Mouse (Mus musculus) kidney, postnatal 25 days (tissue): ENCODE data around the gene Cfap43.
A peak's percentile ranks its signal among the peaks of the same experiment; 100 is the strongest.
"Not testable (repeated sequence)": the region's sequence is repeated elsewhere in the genome, so short reads cannot be mapped to it uniquely, and the experiment has no call there.

Experiments
- DNase-seq, 2 experiments: peaks; one replicate each; pipeline ENCODE4 v3.0.0; 2021; ENCODE audit warnings: mixed read lengths in 2 of 2

Cfap43 gene

GRCm38 (mm10) chr19:47853053-47853452, 66.0 kb downstream of the Cfap43 start:
- DNase-seq, result no peak

DNA sequence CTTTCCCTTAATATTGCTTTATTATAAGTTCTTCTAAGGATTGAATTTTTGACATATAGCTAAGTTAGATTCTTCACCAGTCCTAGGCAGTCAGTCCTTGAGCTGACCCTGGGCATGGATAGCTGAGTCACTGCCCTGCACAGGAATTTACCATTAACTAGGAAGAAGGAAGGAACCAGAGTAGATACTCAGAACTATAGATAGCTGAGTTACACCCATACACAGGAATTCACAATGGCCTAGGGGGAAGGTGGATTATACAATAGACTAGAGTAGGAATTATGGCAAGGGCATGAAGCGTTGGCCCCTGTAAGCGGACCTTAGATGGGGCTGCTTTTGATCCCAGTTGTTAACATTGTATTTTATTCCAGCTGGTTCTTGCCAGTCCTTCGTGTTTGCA, 67.0 kb downstream of the Cfap43 start:
- DNase-seq, result not testable (repeated sequence)

DNA sequence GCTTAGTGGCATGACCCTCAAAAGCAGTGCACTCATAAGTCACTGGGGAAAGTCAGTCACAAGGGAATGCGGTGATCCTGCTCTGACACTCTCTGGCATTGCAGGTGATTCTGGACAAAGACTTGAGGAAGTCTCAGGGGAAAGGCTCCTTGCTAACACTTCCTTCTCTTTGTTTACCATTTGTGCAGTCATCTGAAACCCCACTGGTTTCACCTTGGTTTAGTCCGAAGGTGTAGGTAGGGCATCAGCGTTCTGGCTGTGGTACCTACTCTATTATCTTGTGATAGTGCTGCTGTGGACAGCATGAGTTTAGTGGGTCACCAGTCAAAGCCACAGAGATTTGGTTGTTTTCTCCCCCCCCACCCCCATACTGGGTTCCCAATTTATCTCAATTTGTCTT, 69.4 kb downstream of the Cfap43 start:
- no peak for DNase-seq

DNA sequence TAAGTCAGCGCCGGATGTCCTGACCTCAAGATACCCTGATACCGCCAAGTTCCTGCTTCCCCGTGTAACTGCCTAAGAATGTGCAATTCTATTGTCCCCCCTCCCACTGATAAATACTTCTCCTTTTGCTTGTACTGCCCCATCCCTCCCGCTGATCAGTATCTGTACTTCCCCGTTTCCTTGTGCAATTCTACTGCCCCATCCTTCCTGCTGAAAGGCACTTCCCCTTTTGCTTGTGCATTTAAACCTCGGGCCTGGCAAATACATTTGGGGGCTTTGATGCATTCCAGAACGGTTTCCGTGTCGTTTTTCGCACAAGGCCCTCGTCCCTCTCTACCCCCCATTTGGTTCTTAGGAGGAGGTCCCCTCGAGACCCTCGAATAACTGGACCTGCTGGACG, 77.9 kb downstream of the Cfap43 start:
- not testable (repeated sequence) for DNase-seq

GRCm38 (mm10) chr19:47837527-47837901, 81.6 kb downstream of the Cfap43 start:
- no peak for DNase-seq

GRCm38 (mm10) chr19:47836701-47837526, 82.2 kb downstream of the Cfap43 start:
- peak; percentile 28 to 74 for DNase-seq

DNA sequence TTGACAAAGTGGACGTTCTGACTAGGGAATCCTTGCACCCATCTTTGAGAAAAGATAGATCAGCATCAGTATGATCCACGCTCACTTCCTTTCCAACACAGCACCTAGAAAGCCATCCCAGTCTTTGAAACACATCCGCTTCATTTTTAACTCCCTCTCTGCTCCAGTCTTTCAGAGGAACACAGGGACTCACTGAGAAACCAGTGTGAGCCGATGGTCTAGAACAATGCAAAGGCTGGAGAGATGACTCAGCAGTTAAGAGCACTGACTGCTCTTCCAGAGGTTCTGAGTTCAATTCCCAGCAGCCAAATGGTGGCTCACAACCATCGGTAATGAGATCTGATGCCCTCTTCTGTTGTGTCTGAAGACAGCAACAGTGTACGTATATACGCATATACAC, 83.3 kb downstream of the Cfap43 start:
- DNase-seq, result no peak

GRCm38 (mm10) chr19:47834614-47835013, 84.5 kb downstream of the Cfap43 start:
- DNase-seq, result no peak

GRCm38 (mm10) chr19:47832316-47832715, 86.8 kb downstream of the Cfap43 start:
- no peak for DNase-seq

DNA sequence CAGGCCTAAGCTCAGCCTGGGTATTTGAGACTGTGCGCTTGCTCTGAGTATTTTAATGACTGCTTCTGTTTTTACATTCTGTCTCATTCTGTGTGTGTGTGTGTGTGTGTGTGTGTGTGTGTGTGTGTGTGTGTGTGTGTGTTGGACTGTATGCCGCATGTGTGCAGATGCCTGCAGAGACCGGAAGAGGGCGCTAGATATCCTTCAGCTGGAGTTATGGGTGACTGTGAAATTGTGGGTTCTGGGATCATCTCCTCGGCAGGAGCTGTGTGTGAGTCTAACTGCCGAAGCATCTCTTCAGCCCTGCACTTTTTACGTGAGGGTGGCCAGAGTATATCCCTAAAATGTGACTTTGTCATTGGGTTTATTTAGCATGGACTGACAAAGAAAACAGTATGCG, 88.0 kb downstream of the Cfap43 start:
- no peak for DNase-seq

GRCm38 (mm10) chr19:47829913-47830450, 89.1 kb downstream of the Cfap43 start:
- DNase-seq, result no peak

GRCm38 (mm10) chr19:47824026-47824425, 95.1 kb downstream of the Cfap43 start:
- DNase-seq, result no peak

- peak in 1 of 2 experiments; percentile 45 for DNase-seq
Observed at GRCm38 (mm10) chr19:47822143-47822796, 96.8 kb downstream of the Cfap43 start.

DNA sequence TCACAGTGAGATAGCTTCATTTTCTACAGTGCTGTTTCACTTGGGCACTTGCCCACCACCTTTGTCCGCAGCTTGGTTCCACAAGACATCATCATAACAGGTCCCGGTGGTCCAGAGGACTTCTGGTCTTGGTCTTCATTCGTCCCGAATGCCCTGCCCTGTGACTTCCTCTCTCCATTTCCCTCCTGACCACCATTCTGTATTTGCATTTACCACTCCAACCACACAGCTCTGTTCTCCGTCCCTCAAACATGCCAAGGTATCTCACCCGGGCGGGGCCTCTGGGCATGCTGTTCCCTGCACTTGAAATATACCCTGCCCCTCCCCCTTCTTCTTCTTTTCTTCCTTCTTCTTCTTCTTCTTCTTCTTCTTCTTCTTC, 97.6 kb downstream of the Cfap43 start:
- DNase-seq, result no peak

DNA sequence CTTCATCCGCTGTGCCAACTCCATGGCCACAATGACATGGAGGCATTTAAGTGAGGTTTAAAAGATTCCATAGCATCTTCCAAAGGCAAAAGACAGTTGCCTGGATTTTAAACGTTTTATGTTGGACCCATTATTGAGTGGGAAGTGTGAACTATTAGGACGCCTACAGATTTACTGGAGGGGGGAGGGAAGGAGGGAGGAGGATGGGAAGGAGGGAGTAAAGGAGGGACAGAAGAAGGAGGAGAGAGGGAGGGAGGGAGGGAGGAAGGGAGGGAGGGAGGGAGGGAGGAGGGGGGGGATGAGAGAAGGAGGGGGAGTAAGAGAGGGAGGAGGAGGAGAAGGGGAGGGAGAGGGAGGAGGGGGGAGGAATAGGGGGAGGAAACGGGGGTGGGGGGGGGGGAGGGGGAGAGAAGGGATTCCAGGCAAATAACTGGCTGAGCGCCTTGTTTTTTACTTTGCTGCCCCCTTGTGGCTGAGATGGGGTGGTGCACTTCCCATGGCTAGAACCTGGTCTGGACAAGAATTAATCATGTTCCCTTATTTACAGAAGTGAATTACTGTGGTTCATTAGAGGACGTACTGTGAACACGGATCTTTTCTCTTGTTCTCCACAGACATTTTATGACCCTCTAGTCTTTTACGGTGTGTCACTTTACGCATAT, 98.1 kb downstream of the Cfap43 start:
- DNase-seq, result peak; percentile 63 to 67

GRCm38 (mm10) chr19:47817692-47818091, 101.4 kb downstream of the Cfap43 start:
- DNase-seq, result no peak

- no peak for DNase-seq
Observed at GRCm38 (mm10) chr19:47814721-47815120, 104.4 kb downstream of the Cfap43 start.

- DNase-seq, result no peak
Observed at GRCm38 (mm10) chr19:47812091-47812490, 107.0 kb downstream of the Cfap43 start.

DNA sequence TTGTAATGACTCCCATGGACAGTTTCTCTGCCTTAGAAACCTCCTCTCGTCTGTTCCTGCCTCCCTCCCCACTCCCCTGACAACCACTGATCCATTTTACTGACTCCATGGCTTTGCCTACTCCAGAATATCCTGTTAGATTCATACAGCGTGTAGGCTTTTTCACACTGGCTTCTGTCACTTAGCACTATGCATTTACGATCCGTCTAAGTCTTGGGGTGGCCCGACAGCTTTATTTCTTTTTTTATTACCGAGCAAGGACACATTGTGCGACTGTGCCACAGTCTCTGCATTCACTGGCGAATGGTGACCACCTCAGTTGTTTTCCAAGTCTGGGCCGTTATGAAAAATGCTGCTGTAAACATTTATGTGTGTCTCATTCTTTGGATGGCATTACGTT, 120.5 kb downstream of the Cfap43 start:
- no peak for DNase-seq

GRCm38 (mm10) chr19:47796699-47797098, 122.4 kb downstream of the Cfap43 start:
- no peak for DNase-seq

DNA sequence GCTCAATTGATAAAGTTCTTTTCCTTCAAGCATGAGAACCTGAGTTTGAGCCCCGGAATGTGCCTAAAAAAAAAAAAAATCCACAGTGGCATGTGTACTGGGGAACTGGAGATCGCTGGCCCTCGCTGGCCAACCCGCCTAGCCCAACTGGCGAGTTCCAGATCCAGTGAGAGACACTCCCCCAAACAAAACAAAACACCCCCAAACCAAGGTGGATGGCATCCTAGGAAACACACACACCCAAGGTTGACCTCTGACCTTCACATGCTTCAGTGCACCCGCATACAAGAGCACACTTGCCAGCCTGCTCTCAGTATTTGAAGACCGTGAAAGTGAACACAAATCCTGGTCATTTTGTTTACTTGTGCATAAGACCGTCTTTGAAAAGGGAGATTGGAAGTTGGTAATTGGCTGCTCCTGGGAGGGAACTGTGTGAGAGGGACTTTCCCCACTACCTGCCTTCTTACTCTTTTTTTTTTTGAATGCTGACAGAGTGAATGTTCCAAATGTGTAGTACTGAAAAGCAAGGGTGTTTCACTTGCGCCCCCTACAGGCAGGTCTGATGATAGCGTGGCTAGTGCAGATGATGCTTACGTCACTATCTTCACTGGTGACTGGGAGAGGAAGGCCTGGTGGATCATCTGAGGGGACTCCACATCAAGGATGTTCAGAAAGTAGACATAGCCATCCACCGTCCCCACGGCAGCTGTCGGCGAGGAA, 123.9 kb downstream of the Cfap43 start:
- peak; percentile 66 to 75 for DNase-seq

DNA sequence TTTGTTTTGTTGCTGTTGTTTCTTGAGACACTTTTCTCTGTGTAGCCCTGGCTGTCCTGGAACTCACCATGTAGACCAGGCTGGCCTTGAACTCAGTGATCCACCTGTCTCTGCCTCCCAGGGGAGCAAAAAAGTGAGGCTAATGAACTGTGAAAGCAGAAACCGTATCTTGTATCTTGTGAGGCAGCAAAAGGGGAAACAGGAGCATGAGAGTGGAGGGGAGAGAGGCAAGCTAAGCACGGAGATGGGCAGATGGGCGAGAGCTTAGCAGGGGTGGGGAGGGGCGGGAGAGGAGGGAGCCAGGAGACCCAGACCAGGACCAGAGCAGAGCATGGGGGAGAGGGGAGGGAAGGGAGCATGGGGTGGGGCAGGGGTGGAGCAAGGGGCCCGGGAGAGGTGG, 124.8 kb downstream of the Cfap43 start:
- no peak for DNase-seq
